Mouse (Mus musculus) cerebellum, adult (tissue): ENCODE data around the gene Cradd.
A peak's percentile ranks its signal among the peaks of the same experiment; 100 is the strongest.

Experiments used
- ATAC-seq: cut with Nextera tagmentation; 2 replicates; pipeline ENCODE4 v1.9.2; 2017; ENCODE audit warnings: mild to moderate bottlenecking, moderate library complexity, mixed read lengths; ENCODE audit not compliant: insufficient number of reproducible peaks, low FRiP score, low TSS enrichment

The Cradd gene

DNA sequence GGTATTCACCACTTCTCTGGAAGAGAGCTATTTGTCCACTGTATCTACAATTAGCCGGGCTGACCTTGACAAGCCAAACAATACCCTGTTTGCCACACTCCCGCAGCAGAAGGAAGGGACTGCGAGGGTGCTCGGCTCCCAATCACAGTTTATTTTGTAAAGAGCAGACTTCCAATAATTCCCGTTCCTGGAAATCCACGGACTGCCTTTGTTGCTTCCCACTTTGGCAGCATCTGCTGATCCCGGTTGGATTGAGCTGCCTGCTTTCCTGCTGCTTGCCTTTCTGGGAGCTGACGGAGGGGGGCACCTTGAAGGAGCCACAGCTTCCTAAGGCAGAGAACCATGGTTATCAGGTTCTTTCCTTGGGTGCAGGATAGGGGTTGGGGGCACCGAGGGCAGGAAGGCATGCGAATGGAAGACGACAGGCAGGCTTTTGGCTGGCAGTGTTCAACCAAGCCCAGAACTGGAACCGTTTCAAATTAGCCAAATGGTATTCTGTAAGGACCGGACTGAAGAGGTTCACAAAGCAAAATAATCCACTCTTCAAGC is 69.4 kb downstream of the Cradd start:
- peak; percentile 69 for ATAC-seq

DNA sequence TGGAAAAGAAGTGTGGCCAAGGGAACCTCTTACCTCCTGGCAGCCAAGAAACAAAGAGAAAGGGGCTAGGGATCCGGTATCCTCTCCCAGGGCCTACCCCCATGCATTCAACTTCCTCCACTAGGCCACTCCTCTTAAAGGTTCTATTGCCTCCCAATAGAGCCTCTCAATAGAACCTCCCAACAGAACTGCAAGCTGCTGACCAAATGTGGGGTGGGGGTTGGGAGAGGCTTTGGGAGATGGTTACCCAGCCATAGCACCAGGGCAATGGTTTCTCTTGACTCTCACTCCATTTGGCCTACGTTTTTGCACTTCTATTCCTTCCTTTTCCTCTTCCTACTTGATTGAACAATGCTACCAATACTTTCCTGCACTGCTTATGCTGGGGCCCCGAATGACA is 69.9 kb downstream of the Cradd start:
- no peak for ATAC-seq

DNA sequence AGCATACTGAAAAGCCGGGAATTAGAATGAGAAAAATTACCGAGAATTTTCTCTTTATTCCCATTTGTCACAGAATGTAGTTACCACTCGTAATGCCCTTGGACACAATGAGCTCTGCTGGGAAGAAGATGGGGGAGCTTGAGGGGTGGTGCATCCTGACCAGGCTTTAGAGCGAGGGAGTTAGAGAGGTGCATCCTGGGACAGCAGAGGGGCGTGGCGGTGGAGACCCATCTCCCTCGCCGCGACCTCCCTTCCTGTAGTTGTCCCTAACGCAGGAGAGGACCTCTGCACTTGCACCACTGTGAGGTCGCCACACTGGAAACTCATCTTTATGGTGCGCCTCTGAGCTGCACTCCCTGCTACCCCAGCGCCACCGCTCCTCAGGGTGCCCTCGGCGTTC is 72.3 kb downstream of the Cradd start:
- ATAC-seq, result no peak

DNA sequence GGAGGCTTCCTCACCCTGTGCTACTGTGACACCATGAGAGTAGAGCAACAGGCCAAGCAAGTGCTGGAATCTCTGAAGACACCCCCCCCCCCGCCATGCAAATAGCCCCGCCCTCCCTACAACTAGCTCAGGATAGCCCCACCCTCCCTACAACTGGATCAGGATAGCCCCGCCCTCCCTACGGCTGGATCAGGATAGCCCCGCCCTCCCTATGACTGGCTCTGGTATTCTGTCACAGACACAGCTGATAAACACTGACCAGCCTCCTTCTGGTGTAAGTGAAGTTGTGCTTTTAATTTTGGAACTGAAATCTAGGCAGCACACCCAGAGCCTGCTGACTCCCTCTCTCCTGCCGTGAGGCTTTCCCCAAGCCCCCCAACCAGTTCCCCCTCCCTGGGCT is 75.6 kb downstream of the Cradd start:
- ATAC-seq, result no peak

DNA sequence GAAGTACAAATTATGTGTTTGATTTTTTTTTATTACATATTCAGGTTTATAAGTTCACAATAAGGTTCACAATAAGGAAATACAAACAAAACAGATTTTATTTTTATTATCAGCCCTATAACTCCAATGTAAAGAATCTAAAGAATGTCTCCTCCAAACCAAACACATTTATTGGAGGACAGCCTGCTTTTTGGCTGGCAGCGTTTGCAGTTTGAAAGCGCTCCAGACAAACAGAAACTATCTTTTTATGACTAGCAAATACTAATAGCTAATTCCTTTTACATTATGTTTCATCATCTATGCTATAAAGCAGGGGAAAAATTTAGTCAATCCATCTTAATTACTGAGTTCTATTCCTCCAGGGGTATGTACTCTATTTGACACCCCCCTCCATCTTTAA is 77.2 kb downstream of the Cradd start:
- ATAC-seq, result no peak

DNA sequence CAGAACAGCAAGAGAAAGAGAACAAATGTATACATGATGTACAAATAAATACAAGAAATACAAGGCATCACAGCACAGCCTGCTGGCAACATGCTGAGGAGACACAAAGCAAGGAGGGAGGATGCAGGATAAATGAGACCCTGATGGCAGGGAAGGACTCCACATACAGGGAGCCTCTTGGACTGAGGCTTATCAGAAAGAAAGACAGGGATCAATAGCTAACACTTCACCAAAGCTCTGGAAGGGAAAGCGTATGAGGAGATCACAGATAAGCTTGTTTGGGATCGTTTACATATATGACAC is 78.3 kb downstream of the Cradd start:
- no peak for ATAC-seq

DNA sequence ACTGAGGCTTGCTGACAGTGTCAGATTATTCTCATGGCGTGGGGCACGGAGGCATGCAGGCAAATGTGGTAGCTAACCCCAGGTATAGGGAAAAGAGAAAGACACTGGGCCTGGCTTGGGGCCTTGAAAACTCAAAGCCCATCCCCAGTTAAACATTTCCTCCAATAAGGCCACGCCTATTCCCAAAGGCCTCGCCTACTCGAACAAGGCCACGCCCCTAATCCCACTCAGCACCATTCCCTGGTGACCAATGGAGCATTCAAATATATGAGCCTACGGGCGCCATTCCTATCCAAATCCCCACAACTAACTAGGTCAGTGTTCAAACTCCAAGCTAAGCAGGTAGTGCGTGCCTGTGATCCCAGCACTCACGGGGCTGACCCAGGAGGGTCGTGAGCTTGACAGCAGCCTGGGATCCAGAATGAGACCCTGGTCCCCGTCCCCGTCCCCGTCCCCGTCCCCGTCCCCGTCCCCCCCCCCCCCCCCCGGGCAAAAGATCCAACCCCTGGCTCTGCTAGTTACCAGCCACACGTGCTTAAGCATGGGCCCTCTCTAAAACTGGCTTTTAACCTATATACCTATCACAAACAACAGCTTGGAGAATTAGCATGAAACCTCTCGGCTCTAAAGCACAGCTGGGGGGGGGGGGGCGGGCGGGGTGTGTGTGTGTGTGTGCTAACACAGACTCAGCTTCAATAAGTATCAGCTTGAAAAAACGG is 78.8 kb downstream of the Cradd start:
- ATAC-seq, result no peak

DNA sequence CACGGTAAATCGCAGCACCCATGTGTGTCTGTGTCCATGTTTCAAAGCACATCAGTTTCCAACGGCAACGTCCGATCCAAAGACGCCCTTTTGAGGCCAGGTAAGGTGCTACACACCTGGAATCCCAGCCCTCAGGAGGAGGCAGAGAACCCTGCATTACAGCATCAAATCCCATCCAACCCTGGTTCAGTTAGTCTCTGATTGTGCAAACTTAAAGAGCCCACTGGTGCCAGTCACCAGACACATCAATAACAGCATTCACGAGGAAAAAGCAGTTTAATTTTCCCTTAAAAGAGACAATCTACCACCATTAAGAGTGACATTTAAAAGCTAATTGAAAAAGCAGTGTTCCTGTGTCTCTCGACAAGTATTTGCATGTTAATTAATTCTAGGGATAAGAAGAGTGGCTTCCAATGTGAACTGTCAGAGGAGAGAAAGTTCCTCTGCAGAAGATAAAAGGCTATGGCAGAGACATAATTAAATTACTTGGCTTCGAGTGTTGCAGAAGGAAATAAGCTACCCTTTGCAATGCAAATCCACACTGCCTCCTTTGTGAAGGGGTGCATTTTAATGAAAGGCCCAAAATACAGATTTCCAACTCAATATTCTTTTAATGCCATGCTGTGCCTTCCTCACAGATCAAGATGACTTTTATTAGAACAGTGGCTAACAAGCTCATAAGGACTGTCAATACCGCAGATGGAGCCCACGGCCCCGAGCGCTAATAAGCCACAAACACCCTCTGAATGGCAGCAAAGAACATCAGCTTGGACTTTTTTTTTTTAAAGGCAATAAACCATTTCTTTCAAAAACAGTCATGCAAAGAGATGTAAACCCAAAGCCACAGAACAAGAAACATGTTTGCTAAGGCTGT is 84.5 kb downstream of the Cradd start:
- ATAC-seq, result no peak

DNA sequence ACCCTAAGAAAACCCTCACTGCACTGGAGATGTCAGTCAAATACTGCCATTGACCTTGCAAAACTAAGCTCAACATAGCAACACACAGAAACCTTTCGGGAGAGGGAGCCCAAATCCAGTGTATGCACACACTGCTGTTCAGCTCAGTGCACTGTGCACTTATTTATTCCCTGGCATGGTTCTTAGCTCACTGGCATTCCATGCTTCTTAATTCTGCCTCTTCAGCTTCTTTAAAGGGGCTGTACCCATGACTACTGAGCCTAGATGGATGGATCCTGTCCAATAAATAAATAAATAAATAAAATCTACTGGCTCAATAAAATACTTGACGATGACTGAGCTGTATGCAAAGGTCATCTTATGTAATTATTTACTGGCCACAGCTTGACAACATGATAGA is 85.3 kb downstream of the Cradd start:
- no peak for ATAC-seq

DNA sequence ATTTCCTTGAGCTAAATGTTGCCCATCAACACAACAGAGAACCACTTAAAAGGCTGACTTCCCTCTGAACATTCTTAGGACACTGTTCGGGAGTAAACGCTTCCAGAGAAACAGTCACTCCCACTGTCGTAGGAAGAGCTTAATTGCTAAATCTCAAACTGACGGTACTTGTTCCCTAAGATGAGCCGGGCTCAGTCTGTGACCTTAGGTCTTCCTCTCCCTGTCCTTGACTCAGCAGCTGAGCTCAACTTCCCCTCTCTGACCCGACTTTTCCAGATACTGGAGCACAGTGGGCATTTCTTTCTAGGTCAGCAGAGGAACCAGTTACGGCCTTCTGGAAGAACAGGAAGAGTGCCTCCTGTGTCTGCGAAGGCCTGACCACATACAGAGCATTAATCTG is 87.7 kb downstream of the Cradd start:
- no peak for ATAC-seq

DNA sequence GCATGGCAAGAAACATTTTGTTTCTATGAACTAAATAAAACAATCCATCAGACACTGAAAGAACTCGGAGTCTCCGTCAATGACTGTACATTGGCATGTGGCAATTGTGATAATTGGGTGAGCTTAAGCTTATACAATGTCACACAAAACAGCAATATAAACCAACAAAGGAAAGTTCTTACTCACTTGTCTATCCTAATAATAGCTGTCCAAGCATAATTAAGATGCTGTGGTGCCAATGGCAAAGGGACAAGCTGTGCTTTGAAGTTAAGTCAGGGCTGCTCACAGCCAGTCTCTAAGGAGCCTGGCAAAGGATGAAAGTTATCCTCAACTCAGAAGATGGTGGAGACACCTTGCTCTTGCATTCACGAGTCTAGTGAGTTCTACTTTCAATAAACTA is 89.3 kb downstream of the Cradd start:
- ATAC-seq, result no peak

DNA sequence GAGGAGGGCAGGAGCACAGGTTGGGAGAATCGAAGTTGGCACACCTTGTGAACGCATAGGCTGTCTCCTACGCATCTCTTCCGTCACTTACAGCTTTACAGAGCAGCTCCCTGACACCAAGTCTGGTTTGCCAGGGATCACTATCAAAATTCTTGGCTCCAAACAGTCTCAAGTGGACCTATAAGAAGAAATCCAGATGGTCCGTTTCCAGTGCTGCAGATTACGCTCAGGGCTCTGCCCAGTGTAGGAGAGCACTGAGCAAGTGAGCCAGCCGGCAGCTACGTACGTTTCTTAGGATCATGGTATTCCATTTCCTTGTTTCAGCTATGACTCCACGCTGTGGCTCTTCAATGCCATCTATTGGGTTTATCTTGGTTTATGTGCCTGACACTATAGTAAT is 90.9 kb downstream of the Cradd start:
- ATAC-seq, result no peak

DNA sequence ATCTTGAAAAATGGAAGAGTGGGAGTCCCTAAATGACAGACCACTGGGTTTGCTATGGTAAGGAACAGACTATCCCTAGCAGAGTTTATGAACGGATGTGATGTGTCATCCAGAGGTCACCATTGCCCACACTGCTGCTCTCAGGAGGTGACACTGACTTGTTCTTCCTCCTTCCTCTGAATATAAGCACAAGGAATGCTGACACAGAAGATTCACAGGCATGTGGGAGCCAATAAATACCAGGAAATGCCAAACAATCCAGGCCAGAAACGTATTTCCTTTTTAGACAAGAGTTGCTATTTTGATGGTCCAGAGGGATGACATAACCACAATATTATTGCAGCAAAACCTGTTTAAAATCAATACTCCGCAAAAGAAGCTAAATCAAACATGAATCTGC is 91.4 kb downstream of the Cradd start:
- no peak for ATAC-seq

DNA sequence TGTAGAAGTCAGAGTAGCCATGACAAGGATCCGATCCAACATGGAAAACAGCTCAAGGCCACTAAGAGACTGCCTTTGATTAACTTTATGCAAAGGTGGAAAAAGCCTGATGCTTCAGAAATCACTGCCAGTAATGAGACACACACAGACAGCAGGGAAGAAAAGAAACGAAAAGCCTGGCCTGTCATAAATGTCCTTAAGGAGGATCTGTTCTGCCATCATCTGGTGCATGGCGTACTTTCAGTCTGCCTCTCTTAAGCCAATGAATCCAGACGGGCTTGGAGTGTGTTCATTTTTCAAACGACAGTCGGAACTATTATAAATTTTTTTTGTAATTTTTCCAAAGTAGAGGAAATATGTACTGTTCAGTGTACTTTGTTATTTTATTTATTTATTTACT is 95.7 kb downstream of the Cradd start:
- ATAC-seq, result no peak

DNA sequence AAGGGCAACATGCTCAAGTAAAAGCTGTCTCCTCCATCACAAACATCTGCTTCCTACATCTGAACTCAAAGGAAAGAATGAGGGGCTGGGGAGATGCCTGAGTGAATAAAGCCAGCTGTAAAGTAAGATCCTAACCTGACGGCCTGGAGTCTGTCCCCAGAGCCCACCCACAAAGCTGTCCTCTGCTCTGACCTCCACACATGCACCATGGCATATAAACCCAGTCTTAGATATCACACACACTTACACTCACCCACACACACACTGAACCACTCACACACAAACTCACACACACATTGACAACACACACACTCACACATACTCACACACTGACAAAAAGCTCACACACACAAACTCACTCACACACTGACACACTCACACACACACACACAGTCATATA is 96.3 kb downstream of the Cradd start:
- no peak for ATAC-seq

DNA sequence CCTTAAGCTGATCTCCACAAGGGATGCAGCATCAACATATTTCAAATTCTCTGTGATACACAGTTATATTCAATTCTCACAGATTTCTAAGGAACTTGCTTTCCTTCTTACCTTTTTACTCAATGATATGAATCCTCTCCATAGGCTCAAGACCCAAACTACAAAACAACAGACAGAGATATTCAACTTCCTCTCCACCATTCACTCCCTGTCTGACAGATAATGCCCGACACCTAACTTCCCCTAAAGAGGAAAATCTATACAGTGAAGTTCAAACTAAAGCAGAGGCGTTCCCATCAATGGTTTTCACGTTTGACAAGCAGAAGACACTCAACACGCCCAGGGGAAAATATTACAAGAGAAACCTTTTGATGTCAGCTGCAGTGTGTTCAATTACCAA is 97.2 kb downstream of the Cradd start:
- no peak for ATAC-seq

DNA sequence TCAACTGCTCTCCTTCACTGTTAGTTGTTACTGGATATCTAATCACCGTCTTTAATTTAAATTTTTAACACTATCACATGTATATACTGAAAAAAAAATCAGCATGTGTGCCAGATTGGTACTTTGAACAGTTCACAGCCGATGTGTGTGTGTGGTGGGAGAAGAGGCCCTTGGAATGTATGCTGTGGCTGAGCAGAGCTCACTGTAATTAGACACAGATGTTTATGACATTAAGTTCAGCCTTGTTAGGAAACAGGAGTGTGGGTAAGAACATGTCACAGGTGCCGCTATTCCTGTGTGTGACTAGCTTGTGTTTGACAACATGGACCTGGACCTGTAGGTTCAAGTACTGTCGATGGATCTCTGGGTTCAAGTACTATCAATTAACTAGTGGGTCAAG is 98.9 kb downstream of the Cradd start:
- ATAC-seq, result no peak

DNA sequence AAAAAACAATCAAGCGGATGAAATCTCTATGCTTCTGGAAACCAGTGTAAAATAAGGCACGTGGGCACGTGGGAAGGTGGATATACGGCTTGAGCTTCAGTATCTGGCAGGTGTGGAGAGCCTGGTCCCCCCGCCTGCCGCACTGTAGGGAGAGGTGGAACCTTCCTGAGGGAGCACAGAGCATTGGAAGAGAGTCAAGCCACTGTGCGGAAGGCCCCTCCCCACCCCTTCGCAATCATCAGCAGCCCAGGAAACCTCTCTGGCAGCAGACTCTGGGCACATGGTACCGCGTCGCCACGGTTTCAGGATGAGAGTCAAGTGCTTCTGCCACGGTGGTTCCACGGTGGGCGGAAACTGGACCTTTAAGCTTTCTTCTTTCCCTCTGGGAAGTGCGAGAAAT is 100.7 kb downstream of the Cradd start:
- 0 out of 2 replicates have a peak, but pooled peaks have one; percentile 23 for ATAC-seq

DNA sequence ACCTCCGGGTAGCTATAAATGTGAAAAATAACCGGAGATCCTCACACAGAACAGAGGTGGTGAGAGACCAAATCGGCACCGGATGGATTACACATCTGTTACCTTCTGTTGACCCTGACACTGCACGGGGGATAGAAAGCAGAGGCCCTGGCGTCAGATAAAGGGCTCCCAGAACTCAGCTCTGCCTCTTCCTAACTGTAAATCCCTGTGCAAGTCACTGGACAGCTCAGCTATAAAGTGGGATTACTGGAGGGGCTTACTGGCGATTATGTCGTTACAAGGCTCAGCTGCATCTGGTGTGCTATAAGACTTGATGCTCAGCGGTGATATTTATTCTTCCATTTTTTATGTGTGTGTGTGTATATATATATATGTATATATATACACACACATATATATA is 102.0 kb downstream of the Cradd start:
- no peak for ATAC-seq

DNA sequence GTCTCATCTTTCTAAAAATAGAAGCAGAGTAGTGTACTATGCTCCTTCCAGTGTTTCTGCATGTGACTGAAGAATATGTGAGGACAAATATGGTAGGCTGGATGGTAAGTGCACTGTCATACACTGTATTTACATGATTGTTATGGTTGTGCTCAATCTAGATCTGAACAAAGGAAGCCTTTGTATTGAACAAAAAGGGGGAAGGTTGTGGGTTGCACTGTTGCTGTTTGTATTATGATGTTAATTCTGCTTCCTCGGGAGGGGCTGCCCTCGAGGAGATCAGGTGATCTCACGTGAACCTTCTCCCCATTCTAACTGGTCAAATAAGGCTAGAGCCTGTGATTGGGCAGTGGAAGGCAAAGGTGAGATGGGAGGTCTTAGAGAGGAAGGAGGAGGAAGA is 103.4 kb downstream of the Cradd start:
- ATAC-seq, result no peak

DNA sequence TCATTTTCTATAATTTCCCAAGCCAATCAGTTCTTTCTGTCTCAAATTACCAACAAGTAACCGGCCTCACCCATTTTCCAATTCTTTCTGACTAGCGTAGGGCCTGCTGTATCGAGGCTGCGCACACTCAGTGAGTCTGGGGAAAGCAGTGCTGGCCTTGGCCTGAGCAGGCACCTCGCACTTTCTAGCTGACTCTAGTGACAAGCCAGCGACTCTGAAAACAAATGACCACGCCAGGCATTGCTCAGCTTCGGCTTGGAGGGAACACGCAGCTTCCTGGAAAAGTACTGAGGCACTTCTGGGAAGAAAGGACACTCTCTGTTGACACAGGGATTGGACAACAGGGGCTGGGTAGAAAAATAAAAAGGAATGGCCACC is 105.3 kb downstream of the Cradd start:
- ATAC-seq, result no peak
